Mouse (Mus musculus): ENCODE results near the gene 2900011O08Rik.

Gene 2900011O08Rik

GRCm38 (mm10) chr16:14004726-14005125 is 18.3 kb downstream of the 2900011O08Rik start:
- DNase-seq (ENCODE audit: low spot score) = no peak

DNA sequence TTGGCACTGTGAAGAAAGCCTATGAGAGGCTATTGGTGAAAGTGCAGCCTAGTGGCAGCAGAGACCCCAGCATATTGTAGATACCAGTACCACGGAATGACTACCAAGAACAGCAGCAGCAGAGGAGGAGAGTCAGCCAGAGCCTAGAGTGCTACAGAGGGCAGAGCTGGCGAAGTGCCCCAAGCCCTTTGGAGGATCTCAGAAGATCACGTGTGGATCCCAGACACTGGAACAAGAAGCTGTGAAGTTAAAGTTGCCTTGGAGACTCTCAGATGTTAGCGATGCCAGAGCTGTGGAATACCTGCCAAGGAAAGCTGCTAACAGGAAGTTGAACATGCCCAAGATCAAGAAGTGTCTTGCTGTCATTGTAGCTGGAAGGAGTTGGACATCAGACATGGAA is 18.9 kb downstream of the 2900011O08Rik start:
- no peak for DNase-seq (ENCODE audit: low spot score)

GRCm38 (mm10) chr16:14008081-14008480 is 21.7 kb downstream of the 2900011O08Rik start:
- no peak for DNase-seq (ENCODE audit: low spot score)

- DNase-seq (ENCODE audit: low spot score) = no peak
Measured at GRCm38 (mm10) chr16:14008708-14009107, 22.3 kb downstream of the 2900011O08Rik start.

- no peak for DNase-seq (ENCODE audit: low spot score)
Measured at GRCm38 (mm10) chr16:14009966-14010365, 23.6 kb downstream of the 2900011O08Rik start.

- no peak for DNase-seq (ENCODE audit: low spot score)
Measured at GRCm38 (mm10) chr16:14017306-14017705, 30.9 kb downstream of the 2900011O08Rik start.

GRCm38 (mm10) chr16:14021166-14021822 is 34.9 kb downstream of the 2900011O08Rik start:
- DNase-seq (ENCODE audit: low spot score) = no peak

DNA sequence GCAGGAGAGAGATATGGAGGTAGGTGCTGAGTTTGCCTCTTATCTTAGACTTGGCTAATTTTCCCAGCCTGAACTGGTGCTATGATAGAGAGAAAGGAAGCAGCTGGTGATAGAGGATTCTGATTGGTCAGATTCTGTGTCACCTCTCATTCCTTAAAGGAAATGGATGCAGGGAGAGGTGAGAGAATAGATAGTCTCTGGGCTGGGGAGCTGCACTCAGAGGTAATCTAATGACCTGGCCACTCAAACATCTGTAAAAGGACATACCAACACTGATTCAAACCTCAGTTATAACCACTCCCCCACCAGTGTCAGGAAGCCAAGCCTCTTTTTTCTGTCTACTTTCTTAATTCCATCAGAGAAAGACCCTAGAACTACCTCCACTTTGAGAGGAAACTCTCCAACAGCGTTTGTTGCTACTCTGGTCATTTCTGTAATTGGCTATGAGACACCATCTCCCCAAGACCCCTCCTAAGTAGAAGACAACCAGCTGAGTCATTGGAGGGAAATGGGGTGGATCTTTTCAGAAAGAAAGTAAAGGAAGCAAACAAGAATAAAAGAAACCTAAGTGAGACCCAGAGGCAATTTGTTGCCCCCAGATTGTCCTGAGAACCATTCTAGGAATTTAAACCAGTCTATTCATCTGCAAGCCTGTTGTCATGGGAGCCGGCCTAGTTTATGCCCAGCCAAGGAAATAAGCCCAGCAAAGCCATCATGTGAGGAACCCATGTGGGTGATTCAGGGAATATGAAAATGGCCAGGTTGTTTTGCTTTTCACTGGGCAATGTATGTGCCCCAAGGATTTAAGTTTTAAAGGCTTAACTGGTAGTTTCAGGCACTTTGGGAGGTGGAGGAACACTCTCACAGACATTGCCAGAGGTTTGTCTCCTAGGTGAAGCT is 38.9 kb downstream of the 2900011O08Rik start:
- no peak for DNase-seq (ENCODE audit: low spot score)

GRCm38 (mm10) chr16:14029072-14029471 is 42.7 kb downstream of the 2900011O08Rik start:
- no peak for DNase-seq (ENCODE audit: low spot score)

DNA sequence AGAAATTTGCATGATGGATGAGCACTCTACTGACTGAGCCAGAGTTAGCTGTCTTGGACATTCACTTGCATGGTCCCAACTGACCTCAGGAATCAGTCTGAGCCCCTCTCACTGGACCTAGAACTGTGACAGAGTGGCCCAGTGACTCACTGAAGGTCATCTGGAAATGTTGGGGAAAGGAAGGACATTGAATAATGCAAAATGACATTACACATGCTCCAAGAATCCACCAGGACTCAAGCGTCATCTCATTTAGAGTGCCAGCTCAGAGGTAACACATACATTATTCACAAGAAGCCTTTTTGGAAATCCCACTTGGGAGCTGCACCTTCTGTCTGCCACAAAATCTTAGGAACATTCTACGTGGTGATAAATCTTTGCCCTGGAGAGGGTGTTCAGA is 43.4 kb downstream of the 2900011O08Rik start:
- DNase-seq (ENCODE audit: low spot score) = no peak

DNA sequence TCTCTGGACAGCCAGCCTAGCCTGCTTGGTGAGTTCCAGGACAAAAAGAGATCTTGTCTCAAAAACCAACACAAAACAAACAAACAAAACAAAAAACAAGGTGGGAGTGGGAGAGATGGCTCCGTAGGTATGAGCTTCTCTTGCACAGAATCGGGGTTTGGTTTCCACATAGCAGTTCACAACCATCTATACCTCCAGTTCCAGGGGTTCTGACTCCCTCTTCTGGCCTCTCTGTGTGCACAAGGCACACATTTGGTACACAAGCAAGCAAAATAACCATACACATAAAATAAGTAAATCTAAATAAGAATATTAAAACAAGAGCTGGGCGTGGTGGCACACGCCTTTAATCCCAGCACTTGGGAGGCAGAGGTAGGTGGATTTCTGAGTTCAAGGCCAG is 44.2 kb downstream of the 2900011O08Rik start:
- DNase-seq (ENCODE audit: low spot score) = no peak

DNA sequence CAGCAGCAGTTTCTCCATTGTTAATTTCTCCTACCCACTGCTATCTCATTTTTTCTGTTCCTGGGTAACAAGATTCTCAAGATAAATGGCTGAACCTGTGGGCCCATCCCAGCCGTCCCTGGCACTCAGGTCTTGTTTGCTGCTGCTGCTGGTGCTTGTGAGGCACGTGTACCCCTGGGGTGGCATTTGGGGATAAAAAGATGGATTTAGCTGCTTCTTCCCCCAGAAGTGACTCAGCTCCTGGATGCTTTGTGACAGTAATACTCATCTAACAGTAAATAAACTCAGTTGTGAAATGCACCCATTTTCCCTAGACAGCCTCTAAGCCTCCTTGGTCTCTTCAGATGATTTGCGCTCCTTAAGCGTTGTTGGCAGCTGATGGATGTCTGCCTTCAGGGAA is 46.7 kb downstream of the 2900011O08Rik start:
- DNase-seq (ENCODE audit: low spot score) = no peak

DNA sequence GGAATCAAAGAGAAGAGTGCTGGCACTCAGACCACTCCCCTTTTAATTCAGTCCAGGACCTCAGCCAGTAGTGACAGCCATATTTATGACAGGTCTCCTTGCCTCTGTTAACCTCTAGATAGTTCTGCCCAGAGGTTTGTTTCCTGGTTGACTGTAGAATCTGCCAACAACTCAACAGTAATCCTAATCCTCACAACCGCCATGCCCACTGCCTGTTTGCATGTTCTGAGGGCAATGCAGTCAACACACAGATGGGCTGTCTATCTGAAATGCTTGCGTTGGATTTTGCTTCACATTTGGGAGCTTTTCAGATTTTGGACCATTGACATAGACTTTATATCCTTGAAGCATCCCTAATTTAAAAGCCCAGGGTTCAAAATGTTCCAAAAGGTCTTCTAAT is 56.0 kb downstream of the 2900011O08Rik start:
- no peak for DNase-seq (ENCODE audit: low spot score)

DNA sequence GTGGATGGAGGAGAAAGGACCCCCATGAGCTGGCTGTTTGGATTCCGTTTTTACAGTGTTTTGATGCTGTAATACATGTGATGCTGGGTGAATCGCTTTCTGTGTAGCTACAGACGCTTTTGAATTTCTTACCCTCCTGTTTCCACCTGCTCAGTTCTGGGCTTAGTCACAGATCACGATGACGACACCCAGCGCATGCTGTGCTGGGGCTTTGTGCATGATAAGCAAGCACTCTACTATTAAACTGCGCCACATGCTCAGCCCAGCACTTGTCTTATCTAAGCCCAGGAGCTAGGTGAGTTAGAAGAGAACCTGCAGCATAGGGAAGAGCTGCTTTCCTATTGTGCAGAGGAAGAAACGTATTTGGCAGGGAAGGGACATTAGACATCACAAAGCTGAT is 58.3 kb downstream of the 2900011O08Rik start:
- no peak for DNase-seq (ENCODE audit: low spot score)

DNA sequence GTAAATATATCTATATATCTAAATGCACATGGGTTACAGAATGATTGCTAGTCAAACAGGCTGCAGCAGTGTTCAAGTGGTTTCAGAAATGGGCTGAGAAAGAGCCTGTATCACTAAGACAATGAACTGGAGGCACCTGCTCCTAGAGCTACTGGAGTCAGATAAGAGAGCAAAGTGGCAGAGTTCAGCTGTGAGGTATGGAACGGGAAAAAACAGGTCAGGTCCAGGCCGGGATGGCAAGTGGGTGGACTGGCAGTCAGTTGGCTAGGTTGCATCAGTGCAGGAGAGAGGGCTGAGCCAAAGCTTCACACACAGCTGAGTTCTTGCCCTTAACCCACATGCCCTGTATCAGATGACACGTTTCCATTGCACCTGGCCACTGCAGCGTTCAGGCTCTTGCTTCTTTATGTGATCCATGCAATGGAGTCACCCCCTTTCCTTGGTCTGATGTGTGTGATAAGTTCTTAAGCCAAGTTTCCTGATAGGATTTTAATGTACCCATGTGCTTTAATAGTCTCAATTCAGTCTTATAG is 59.9 kb downstream of the 2900011O08Rik start:
- DNase-seq (ENCODE audit: low spot score) = no peak

- DNase-seq (ENCODE audit: low spot score) = no peak
Measured at GRCm38 (mm10) chr16:14052221-14052620, 65.8 kb downstream of the 2900011O08Rik start.

GRCm38 (mm10) chr16:14053116-14053515 is 66.7 kb downstream of the 2900011O08Rik start:
- no peak for DNase-seq (ENCODE audit: low spot score)

DNA sequence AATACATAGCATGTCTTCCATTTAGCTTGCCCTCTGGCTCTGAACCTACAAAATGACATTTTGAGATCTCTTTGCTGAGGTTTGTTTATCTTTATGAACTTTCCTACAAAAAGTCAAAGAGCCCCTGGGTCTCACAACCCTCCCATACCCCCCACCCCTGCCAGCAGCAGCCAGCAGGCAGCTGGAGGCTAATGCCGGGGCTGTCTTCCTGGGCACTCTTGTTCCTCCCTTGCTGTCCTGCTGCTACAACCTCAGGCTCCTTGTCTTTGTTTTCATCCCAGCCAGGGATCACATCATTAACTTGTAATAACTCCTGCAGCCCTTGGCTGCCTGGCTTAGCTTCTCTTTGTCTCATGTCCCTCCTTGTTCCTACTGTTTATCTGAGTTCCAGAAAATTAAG is 68.9 kb downstream of the 2900011O08Rik start:
- DNase-seq (ENCODE audit: low spot score) = no peak

DNA sequence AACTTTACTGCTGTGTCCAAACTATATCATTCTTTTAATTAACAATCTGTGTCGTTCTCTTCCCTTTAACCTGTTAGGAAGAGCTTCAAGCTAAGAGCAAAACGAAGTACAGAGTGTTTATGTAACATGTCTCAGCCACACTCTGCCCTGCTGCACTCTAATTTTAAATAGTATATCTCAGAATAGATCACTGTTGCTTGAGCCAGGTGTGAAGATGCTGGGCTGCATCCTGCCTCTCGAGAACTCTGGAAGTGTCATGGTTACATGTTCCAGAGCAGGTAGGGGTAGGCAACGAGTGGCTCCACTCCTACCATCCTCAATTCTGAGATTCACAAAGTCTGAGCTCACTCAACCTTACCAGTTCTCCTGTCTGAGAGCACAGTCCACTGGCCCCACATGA is 70.3 kb downstream of the 2900011O08Rik start:
- DNase-seq (ENCODE audit: low spot score) = no peak

DNA sequence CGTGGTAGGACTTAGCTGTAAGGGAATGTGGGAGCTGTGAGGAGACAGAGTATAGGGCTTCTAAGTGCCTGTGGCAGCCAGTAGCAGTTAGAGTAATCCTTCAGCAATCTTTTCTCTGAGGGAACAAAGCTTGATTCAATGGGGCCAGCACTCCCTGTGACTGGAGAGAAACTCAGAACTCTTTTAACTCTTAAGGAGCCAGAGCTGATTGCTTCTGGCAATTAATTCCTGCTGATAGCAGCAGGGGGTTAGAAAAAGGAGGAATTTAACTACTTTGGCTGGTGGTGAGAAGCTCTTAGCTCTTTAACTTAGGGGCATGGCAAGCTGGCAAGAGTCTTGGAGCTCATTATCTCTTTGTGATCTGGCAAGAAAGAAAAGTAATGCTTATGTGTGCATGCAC is 72.1 kb downstream of the 2900011O08Rik start:
- no peak for DNase-seq (ENCODE audit: low spot score)

DNA sequence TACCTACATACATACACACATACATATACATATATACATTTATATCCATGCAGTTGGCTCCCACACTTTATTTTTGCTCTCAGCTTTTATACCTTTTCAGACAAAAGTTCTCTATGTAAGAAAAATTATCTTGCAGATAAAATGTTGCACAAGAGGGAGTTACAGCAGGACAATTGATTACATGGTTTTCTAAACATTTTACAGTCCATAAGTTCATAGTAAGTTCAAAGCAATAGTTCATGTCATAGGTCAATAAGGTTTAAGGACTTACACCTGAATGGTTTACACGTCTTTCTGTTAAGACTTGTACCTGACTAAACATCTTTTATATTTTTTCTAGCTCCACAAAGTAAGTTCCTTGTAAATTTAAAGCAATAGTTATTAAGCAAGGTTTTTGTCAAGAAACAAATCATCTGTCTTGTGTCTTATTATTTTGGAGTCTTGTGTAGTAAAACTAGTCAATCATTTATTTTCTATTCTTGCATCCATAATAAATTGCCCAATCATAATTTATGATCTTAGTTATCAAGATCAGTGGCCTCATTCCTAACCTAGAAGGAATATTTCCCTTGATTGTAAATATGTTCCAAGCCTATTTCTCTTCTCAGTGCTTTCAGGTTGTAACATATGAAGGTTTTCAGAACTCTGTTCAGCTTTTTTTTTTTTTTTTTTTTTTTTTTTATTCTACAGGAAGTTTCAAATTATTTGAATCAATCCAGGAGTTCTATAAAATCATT is 72.9 kb downstream of the 2900011O08Rik start:
- no peak for DNase-seq (ENCODE audit: low spot score)

DNA sequence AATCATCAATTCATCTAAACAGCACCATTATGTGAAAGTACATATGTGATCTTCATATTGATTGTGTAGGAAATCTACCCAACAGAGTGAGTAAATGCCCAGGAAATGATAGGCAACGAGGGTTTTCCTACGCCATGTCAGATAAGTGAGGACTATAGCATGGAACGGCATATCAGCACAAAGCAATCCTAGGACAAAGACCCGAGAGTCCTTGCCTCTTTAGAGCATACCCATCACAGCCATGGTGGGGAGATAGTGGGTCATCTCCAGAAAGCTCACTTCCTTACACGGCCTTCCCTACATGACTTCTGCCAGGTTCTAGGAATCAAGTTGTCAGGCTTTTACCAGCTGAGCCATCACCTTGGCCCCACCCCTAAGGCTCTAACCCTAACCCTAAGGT is 73.5 kb downstream of the 2900011O08Rik start:
- no peak for DNase-seq (ENCODE audit: low spot score)

Measured in ovary, postnatal 36 days (tissue).